ENCODE assay signal across 12 mouse cellular contexts in genomic region chr3:16310834-16311233, GRCm38 (mm10).
DNase-seq lines count a peak whose midpoint lies in the region; ATAC-seq and TF ChIP-seq lines count a peak whose summit lies in the region.
"Had no signal": no experiment of that assay in that cellular context is flagged by ENCODE, and none has a peak within 500 bp of the region (broad histone marks: within the 10 kb centered on the region; RNA-seq: fewer than 3 reads in every experiment).

No protein-coding gene starts in this region.

- ATAC-seq in hindbrain, embryonic 11.5 days (ENCODE audit: low FRiP score), result 0 out of 2 replicates have a peak, but pooled peaks have one; percentile 53
- no peak for ATAC-seq in hindbrain, embryonic 13.5 days (ENCODE audit: low FRiP score)
- ATAC-seq in lung, postnatal 0 days, result no peak
- no peak for ATAC-seq in inflammation-experienced regulatory T-cells, adult 6 months
- ATAC-seq: activated CD4-positive, CD25-positive, alpha-beta regulatory T cell, adult 4 months had no signal

- 45% methylated on average over 3 of the region's 3 CpGs for WGBS in hindbrain, embryonic 11.5 days
- 46% methylated on average over 3 of the region's 3 CpGs for WGBS in hindbrain, embryonic 13.5 days
- 25% methylated on average over 3 of the region's 3 CpGs for WGBS in lung, postnatal 0 days

- no peak overlapping the region for H3K4me3 ChIP-seq in hindbrain, embryonic 11.5 days (ENCODE audit: low read depth, low read length)
- H3K4me3 ChIP-seq in hindbrain, embryonic 13.5 days, result no peak overlapping the region
- no peak overlapping the region for H3K4me3 ChIP-seq in lung, postnatal 0 days (ENCODE audit: low read depth, low read length)
- H3K4me3 ChIP-seq: embryonic facial prominence, embryonic 12.5 days; myocyte had no signal

- no peak for TF ChIP-seq EP300 in lung, postnatal 0 days (IDR thresholded peaks at IDR 0.05)

- no peak overlapping the region for H3K9ac ChIP-seq in hindbrain, embryonic 11.5 days (ENCODE audit: low read depth, low read length)
- no peak overlapping the region for H3K9ac ChIP-seq in hindbrain, embryonic 13.5 days
- H3K9ac ChIP-seq in lung, postnatal 0 days (replicated peaks; ENCODE audit: low read depth), result no peak overlapping the region
- H3K9ac ChIP-seq: embryonic facial prominence, embryonic 12.5 days had no signal

- H3K4me1 ChIP-seq in hindbrain, embryonic 11.5 days (replicated peaks; ENCODE audit: control insufficient read depth, insufficient read depth, low read length), result no peaks in the 10 kb centered on the region
- no peaks in the 10 kb centered on the region for H3K4me1 ChIP-seq in hindbrain, embryonic 13.5 days (replicated peaks)
- no peaks in the 10 kb centered on the region for H3K4me1 ChIP-seq in lung, postnatal 0 days (ENCODE audit: insufficient read depth, low read depth, low read length)
- H3K4me1 ChIP-seq: embryonic facial prominence, embryonic 12.5 days had no signal

- no peak overlapping the region for H3K27ac ChIP-seq in hindbrain, embryonic 11.5 days (ENCODE audit: low read depth, low read length)
- no peak overlapping the region for H3K27ac ChIP-seq in hindbrain, embryonic 13.5 days
- H3K27ac ChIP-seq in lung, postnatal 0 days (ENCODE audit: low read length), result no peak overlapping the region
- H3K27ac ChIP-seq: embryonic facial prominence, embryonic 12.5 days had no signal

- H3K4me2 ChIP-seq in hindbrain, embryonic 11.5 days (replicated peaks; ENCODE audit: low read depth, low read length), result no peak overlapping the region
- H3K4me2 ChIP-seq in hindbrain, embryonic 13.5 days, result no peak overlapping the region
- no peak overlapping the region for H3K4me2 ChIP-seq in lung, postnatal 0 days (replicated peaks; ENCODE audit: low read depth, low read length)
- H3K4me2 ChIP-seq: embryonic facial prominence, embryonic 12.5 days had no signal

- H3K27me3 ChIP-seq in hindbrain, embryonic 11.5 days (ENCODE audit: control insufficient read depth, insufficient read depth, low read length), result no peaks in the 10 kb centered on the region
- H3K27me3 ChIP-seq in hindbrain, embryonic 13.5 days, result no peaks in the 10 kb centered on the region
- H3K27me3 ChIP-seq in lung, postnatal 0 days (replicated peaks; ENCODE audit: insufficient read depth, low read length), result no peaks in the 10 kb centered on the region
- H3K27me3 ChIP-seq: embryonic facial prominence, embryonic 12.5 days had no signal

- TF ChIP-seq CTCF in lung, postnatal 0 days (IDR thresholded peaks at IDR 0.05), result peak; percentile 32

- no peaks in the 10 kb centered on the region for H3K36me3 ChIP-seq in hindbrain, embryonic 11.5 days (ENCODE audit: control insufficient read depth, insufficient read depth, low read length)
- H3K36me3 ChIP-seq in hindbrain, embryonic 13.5 days, result no peaks in the 10 kb centered on the region
- H3K36me3 ChIP-seq in lung, postnatal 0 days (ENCODE audit: insufficient read depth, low read length), result no peaks in the 10 kb centered on the region
- H3K36me3 ChIP-seq: embryonic facial prominence, embryonic 12.5 days had no signal

- peak; percentile 22 for DNase-seq in hindbrain, embryonic 11.5 days (ENCODE audit: low spot score)
- DNase-seq in lung, postnatal 0 days (ENCODE audit: low spot score), result peak; percentile 17
- no peak for DNase-seq in lung, postnatal 4 days
- DNase-seq in adipocyte (ENCODE audit: low spot score), result peak; percentile 37
- DNase-seq in mesoderm, embryonic 11.5 days (ENCODE audit: low read depth, low spot score), result peak; percentile 15
- DNase-seq in cerebellum, adult 11-12 months, result no peak
- DNase-seq: right cerebral cortex, postnatal 4 days had no signal

- H3K9me3 ChIP-seq in hindbrain, embryonic 11.5 days (ENCODE audit: control insufficient read depth, low read length), result no peaks in the 10 kb centered on the region
- no peaks in the 10 kb centered on the region for H3K9me3 ChIP-seq in hindbrain, embryonic 13.5 days
- H3K9me3 ChIP-seq in lung, postnatal 0 days (ENCODE audit: low read length), result no peaks in the 10 kb centered on the region
- H3K9me3 ChIP-seq: embryonic facial prominence, embryonic 12.5 days had no signal

Comparison
In these comparisons a context has a peak if more than half of its experiments do, and no peak if none do; other contexts are left out.
1. DNase-seq: peak in hindbrain, embryonic 11.5 days (single experiment), lung, postnatal 0 days (single experiment), adipocyte (single experiment) and mesoderm, embryonic 11.5 days (single experiment); none in lung, postnatal 4 days (0 of 2) and cerebellum, adult 11-12 months (single experiment).